Mouse (Mus musculus): Measurements from ENCODE around the gene Arnt2.

Gene Arnt2

DNA sequence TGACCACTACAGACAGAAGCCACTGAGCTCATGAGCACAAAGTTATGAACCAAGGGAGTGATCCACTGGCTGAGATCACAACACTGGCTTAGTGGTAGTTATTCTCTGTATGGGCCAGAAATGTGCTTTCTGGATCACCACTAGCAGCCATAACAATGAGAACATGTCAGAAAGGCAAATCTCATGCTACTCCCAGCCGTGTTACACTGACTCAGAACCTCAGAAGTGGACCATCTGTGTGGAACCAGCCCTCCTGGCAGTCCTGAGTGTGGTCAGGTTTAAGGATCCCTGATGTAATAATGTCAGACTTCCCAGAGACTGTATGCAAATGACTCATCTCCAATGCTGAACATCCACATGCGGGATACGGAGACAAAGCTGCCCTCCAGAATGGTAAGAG lies 13.4 kb downstream of the Arnt2 start:
- DNase-seq: no peak

DNA sequence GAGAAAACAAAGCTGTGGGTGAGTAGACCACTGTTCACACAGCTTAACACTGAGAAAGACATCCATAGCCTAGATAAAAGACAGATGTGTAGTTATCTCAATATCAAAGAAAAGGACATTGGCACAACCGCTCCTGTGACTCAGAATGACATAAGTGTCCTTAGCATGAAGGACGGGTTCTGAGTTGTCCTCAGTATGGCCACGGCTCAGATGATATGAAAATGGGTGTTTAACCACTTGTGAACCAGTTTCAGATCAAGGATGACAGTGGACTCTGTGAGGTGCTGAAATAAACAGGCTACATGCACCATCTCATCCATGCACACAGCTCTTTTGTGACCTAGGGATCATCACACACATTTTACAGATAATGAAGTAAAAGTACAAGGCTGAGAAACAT lies 22.1 kb downstream of the Arnt2 start:
- DNase-seq: no peak

DNA sequence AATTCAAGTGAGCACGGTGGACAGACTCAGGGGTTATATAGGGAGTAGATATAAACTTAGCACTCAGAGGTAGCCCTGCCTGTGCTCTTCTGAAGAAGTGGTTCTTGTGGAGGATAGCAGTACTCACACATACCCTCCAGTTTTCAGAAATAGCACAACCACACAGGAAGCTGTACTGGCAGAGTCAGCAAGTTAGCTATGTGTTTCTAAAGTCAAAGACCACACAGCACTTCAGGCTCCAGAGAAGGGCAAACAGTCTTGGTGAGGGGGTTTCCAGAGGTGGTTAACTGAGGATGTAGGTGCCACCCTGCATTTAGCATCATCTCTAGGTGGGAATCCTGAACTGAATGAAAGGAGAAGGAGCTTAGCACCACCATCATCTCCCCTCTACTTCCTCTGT lies 23.5 kb downstream of the Arnt2 start:
- no peak for DNase-seq

DNA sequence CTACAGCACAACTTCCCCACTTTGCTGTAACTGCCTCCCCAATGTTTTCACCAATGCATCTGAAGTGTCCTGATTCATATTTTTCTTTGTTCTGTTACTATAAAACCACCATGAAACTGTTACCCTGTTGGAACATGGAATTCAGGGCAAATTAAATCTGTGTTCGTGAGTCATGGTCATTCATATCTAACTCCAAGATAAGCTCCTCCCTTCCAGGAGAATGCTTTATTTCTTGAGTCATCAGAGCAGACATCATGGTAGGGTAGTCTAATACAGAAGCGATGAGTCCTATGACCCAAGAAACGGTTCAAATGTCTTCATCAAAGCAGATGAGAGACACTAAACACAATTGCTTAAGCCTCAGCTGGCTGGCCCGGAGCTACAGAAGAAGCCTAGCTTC lies 25.2 kb downstream of the Arnt2 start:
- no peak for DNase-seq

DNA sequence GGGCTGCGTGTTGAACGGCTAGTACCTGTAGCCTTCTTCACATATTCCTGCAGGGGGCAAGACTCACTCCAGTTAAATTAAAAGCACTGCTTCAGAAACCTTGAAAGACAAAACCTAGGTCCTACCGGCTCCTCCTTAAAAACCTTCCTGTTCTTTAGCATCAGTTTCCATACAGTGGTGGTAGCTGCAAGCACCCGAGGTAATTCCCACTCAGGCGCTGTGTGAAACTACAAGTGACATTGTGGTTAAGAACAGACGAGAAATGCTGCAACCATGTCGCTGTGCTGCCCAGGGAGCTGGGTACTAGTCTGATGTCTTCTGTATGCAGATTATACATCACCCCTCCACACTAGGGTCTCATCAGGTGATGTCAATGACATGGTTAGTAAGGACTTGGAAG lies 25.9 kb downstream of the Arnt2 start:
- no peak for DNase-seq

DNA sequence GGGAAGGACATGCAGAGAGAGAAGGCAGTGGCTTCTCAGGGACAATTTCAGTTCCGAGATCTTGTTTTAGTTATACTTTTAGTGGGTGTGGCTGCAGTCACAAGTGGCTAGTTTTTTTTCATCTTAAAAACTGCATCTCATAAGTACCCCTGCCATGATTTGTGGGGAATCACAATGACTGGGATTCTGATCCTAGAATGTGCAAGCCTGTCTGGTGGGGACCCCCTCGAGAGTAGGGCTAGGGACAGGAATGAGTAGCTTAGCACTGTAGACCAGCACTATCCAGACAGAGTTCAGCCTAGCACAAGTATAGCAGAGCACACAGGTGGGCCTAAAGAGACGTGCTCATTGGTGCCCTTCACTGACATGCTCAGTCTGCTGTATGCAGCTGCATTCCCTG lies 27.6 kb downstream of the Arnt2 start:
- DNase-seq: no peak

DNA sequence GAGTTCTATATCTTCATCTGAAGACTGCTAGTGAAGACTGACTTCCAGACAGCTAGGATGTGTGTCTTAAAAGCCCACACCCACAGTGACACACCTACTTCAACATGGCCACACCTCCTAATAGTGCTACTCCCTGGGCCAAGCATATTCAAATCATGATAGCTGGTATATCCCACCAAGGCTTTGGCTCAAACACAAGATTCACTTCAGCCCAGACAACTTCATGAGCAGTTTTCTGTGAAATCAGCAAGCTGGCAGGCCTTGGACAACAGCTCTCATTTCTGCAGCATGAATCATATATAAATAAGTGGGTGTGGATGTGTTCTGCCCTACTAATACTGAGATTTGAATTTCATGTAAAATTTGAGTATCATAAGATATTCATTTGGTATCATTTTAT lies 29.2 kb downstream of the Arnt2 start:
- DNase-seq: no peak

DNA sequence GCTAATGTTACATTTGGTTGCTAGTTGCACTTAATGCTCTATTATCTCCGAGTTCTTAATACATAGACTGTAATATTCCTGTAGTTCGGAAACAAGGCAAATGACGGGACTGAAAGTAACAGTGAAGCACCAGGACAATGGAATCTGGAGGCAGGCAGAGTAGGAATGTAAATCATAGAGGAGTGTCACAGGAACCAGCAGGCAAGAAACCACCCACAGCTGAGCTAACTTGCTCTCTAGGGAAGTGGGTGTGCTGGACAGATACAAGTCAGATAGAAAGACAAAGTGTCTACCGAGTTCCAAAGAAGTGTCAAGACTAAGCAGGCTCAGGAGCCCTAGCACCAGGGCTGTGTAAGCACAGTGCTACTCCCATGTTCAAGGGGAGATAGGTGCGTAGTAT lies 32.6 kb downstream of the Arnt2 start:
- DNase-seq: no peak

DNA sequence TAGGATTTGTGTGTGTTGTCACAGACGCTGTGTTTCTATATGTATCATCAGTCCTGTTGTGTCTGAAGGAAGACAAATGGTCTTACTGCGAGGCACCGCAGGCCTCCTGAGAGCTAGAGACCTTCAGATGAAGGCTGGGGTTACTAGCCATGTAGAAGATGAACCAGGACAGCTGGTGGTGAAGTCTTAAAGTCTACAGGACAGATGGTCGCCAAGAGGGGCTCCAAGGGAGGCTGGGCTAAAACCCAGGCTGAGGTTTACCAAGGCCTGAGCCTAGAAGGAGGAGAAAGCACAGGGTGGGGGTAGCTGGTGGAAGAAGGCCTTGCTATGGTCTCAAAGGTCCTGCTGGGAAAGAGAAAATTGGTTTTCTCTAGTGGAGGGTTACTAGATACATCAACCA lies 36.3 kb downstream of the Arnt2 start:
- no peak for DNase-seq

DNA sequence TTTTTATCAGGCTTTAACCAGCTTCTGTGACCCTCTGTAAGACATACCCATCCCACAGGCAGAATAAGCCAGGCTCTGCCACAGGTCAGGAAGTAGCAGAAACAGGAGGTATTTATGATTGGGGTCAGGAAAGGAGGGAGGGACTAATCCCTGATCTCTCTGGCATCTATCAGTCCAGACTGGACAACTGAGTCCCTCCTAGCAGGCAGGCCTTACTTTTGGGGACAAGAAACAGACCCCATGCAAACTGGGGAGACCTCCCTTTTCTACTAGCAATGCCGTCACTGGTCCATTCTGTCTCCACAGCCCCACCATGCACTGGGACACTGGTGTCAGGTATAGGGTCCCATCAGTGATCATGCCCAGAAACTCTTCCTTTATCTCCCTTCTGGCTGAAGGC lies 37.1 kb downstream of the Arnt2 start:
- DNase-seq: no peak

DNA sequence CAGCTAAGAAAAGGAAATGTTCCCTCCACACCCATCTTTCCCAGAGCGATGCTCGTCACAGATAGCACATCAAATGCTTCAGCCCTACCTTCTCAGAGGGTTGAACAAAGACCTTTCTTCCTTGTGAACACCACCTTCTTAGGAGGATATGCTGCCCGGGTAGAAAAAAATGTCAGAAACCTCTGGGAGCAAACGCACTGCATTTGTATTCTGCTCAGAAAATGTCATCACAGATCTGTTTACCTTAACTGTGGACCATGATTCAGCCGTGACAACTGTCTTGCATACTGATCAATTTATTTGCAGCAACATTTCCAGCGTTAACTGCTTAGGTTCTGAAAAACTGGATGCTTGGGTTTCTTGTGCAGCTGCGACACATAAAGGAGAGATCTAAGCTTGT lies 37.7 kb downstream of the Arnt2 start:
- no peak for DNase-seq

DNA sequence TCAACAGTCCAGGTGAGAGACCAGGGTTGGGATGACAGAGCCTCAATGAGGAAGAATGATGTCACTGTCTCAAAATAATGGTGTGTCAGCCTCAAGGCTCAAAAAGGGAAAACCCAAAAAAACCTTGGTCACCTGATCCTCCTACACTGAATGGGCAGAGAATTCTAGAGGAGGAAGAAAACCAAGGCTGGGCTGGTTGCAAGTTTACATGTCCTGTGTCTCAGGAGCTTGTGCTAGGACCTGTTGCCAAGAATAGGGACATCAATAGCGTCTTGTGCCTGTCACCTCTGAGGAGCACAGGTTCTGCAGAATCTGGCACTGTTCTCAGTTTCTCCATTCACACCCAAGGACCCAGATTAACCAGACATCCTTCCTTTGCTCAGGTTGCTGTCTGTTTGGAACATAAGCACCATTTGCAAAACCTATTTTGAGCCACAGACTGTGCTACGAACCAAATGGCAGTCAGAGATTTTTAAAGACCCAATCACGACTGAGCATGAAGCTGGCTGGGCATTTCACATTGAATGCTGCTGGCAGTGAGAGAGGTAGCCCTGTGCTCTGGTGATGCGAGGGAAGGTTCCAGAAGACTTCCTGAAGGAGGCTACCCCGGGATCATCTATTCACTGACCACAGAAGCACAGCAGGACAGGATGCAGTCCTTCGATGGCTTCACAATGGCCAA lies 38.9 kb downstream of the Arnt2 start:
- no peak for DNase-seq

DNA sequence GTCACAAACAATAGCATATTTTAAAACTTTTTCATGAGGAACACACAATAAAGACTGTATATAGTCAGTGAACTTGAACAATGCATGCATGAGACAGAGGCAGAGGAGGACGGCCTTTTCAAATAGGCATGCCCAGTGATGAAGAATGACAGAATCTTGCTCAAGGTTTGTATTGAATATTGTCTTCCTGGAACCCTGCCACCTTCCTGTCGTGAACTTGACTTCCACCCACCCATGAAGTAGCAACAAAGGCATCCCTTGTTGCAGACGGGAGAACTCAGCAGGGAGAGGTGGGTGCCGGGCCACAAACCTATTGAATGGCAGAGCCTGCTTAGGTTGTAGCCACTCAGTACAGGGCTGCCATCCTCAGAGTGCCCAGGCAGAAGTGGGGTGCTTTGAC lies 43.7 kb downstream of the Arnt2 start:
- DNase-seq: no peak

DNA sequence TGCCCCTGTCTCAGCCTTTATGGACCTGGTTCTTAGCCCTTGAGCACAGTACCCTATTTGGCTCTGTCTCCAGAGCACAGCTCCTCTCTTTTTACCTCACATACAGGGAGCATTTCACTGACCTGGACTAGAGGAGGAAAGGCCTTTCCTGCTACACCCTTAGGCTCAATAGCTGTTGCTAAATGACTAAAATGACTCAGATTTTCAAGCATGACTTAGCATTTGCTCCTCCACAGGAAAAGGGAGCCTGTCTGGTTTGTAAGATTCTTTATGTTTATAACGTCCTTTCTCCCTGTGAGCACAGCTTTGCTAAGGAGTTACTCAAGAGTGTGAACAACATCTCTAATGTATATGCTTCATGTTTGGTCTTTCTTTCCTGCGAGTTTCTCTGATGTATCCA lies 47.3 kb downstream of the Arnt2 start:
- no peak for DNase-seq

DNA sequence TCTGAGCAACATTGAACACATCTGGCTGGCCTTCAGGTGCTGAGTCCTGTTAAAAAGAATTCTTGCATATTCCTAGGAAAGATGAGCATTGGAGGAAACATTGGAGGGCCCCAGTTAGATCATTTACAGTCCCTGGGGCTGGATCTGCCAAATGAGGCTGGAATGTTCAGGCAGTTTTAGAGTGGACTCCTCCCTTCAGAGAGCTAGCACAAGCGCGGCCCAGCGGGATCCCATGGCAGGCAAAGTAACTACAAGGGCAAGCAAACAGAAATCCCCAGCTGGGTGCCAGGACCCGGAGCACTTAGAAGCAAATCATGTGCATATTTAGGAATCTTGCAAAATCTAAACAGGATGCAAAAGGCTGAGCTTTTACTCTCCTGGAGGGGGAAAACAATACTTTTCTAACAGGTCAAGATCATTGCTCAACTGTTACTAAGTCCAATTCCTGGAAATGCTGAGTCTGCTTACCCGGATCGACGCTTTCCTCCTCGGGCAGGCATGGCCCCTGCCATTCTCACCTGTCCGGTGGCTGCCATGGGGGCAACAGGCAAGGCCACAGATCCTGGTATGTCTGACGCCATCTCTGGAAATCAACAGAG lies 48.8 kb downstream of the Arnt2 start:
- no peak for DNase-seq

DNA sequence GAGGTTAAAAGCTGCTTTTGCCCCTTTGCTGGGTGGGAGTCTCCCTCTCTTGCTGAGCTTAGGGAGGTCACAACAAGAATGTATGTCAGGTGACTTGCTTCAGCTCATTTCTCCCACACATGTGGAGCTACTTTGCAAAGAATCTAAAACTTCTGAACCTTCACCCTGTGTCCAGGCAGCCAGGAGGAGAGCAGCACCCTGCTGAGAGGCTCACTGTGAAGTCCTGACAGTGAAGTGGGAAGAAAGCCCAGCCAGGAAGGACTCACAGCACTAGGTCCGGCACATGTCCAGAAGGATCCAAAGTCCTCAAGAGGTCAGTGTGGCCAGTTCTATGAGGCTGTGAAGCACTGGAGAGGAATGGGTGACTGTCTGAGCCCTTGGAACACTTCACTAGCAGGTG lies 51.5 kb downstream of the Arnt2 start:
- no peak for DNase-seq

DNA sequence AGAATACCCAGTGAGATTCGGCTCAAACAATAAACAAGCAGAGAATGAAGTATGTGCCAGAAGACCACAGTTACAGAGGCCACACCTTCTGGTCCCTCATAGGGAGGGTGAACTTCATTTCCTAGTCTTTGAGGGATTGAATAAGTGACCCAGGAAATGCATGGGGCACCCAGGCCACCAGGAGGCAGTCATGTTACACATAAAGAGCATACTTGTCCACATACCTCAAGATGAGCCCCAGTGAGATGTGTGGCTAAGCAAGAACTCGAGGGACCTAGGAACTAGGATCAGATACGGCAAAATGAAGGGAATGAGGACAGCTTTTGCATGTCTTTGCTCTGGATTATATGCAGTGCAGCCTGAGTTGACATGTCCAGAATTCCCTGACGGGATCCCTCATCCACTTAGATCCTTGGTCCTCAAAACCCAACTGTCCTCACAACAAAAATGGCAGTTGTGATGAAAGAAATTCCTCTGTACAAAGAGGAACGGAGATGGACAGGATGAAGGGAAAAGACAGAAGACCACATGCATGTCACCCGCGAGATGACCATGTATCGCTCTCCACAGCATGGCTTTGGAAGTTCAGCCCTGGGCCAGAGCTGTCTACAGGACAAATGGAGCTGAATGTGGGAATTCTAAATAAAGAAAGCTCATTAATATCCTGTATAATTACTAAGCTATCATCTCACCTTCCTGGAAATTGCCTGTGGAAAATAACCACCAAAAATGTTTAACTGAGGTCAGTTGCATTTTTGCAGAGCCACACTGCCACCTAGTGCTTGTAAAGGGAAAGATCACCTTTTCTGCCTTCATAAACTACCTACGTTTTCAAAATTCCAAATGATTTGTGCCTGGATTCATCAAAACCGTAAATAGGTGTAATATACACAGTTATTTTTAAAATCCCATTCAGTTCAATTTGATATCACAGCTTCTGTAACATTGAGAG lies 54.1 kb downstream of the Arnt2 start:
- peak; percentile 61 for DNase-seq

DNA sequence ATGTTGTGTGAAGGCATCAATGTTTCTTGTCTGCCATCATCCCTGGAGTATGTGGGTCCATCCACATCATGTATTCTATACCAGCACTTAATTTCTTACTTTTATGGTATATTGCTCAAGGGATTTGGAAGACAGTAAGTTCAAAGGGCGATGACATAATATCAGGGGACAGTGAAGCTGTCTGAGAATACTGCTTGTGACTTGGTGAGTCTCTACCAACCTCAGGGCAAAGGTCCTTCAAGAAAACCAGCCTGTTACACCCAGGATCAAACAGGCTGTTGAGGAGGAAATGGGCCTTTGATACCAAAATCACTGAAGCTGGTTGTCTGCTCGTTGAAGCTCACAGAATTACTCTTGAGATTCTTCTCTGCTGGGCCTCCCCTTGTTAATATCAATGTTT lies 55.1 kb downstream of the Arnt2 start:
- DNase-seq: no peak

DNA sequence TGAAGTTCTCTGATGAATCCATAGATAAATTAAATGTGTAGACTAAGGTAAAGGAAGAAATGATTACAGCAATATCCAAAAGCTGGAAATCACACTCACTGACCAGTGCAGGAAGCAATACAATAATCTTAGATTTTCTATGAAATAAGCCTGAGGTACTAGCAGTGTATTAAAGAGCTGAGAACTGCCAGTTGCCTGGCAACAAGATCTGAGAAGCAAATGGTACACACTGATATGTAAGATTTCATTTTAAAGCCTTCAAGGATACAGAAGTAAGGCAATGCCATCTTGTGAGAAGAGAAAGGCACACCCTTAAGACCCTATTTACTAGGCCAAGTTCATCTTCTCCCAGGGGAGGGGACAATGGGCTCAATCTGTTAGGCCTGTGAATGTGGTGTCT lies 59.4 kb downstream of the Arnt2 start:
- DNase-seq: no peak

DNA sequence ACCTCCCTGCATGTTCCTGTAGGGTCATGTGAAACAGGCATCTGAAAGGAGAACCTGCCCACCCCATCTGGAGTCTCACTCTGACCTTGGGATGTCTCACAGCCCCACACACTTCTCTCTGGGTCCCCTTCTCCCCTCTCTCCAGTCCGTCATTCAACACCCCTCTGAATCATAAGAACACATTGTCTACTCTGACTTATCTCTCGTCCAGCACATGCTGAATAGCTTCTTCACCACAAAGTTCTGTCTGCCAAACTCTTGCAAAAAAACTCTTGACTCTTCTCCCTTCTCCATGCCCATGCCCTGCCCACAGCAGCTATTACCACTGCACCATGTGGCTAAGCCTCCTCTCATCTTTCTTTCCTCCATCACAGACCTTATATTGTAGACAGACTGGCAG lies 60.0 kb downstream of the Arnt2 start:
- DNase-seq: no peak

DNA sequence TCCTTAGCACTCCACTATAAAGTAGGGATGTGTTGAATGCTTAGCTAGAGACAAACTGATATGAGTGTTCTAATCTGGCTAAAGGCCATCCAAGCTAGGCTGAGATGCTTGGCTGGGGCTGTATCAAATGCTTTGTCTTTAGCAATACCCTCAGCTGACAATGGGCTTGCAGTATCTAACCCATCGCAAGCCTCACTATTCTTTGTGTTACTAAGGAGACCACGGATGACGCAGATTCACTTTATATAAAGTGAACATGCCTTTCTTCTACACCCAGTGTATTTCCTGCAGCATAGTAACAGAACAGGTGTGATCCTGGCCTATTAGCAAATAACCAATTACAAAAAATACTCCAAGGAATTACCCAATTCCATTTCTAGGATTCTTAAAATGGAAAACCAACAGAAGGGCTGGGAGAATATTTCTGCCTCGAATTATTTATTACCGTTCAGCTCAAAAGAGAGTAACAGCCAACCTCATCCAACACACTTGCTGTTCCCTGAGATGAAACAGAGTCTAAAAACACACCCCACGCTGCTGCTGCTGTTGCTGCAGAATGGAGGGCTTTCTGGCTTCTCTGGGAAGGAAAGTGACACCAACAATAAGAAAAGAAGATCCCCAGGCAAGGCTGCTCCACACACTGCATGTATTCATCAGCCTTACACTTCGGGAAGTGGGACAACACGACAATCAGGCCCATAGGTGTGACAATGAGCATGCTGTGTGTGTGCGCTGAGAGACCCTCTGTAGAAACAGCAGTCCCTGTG lies 61.6 kb downstream of the Arnt2 start:
- no peak for DNase-seq

DNA sequence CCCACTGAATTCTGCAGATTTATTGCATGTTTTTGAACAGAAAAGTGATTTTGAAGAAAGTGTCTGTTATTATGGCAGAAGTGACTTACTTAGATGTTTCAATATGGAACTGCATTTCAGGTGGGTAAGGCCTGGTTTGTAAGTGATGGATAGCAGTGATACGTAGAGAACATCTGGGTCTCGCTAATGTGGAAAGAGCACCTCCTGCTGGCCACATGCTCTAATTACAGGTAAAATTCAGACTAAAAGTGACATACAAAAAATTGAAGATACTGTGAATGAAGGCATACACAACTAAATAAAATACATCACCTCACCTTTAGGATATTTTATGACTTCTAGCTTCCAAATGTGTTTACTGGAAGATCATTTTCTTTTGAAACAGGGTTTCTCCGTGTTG lies 66.8 kb downstream of the Arnt2 start:
- DNase-seq: no peak

DNA sequence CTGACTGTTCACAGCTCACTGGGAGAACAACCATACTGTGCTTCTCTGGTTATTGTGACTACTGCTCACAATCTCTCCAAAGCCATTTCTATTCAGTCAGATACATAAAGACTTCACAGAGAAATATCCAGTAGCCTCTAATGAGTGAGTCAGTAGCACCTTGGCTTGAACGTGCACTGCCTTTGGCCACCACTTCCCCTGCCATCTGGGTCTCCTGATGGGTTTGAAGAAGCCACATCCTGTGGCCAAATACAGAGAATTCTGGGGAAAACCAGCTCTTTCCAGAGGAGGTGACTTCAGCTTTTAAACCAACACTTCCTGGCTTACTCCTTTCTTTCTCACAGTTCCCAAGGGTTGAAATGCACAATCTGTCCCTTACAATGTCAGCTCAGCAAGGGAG lies 69.0 kb downstream of the Arnt2 start:
- no peak for DNase-seq
